Mouse (Mus musculus): Measurements from ENCODE around the gene Slc6a11.
A peak's percentile ranks its signal among the peaks of the same experiment; 100 is the strongest.

Gene Slc6a11

GRCm38 (mm10) chr6:114131122-114131872 lies at the start of gene Slc6a11:
Slc6a11 (plus strand) TSS chr6:114131241.
- DNase-seq: no peak

DNA sequence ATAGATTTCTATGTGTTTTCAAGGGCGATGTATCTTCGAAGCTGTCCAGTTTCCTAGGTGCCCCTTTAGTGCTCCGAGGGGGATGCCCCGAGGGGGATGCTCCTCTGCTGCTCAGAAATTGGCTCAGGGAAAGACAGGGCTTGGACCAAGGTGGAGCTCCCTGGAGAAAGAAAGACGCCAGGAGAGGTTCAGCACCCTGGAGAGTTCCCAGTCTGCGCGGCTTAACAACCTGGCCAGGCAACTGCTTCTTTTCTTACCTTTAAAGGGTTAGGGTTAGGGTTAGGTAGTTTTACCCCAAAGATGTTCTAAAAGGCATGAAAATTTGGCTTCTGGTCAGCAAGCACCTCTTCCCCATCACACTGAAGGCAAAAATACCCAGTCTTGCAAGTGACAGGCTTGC lies 43.9 kb upstream of the Slc6a11 start:
- peak; percentile 19 to 73 for DNase-seq

DNA sequence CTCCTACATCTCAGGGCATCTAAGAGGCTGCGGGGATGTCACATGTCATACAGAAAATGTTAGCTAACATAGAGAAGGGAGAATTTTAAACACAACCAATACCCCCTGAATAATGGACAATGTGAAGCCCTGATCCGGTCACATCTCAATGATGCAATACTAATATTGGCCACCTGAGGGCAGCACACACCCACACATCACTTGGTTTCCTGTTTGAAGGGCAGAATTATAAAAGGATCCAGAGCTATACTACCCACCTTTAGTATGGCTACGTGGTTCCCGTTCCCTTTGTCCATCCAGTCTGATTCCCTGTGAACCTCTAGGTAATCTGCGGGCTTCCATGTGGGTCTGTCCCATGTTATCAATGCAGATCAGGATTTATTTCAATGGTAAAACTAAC lies 41.4 kb upstream of the Slc6a11 start:
- DNase-seq: peak; percentile 40 to 79

GRCm38 (mm10) chr6:114092216-114092615 lies 38.8 kb upstream of the Slc6a11 start:
- no peak for DNase-seq

GRCm38 (mm10) chr6:114094251-114094650 lies 36.8 kb upstream of the Slc6a11 start:
- no peak for DNase-seq

GRCm38 (mm10) chr6:114096574-114096973 lies 34.5 kb upstream of the Slc6a11 start:
- no peak for DNase-seq

- DNase-seq: no peak
Observed at GRCm38 (mm10) chr6:114101923-114102322, 29.1 kb upstream of the Slc6a11 start.

DNA sequence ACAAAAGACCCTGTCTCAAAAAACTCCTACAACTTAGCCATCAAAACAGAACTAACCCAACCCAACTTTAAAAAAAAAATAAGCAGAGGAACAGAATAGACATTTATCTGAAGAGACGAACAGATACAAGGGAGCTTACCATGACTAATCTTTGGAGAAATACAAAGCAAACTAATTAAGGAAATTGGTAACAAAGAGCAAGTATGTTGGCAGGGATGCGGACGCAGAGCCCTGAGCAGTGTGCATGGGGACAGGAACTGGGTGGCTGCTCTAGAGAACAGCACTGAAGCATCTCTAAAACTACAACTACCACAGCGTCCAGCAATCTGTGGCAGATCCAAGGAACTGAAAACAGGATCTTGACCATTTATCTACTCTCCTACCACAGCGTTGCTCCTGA lies 11.5 kb upstream of the Slc6a11 start:
- no peak for DNase-seq

DNA sequence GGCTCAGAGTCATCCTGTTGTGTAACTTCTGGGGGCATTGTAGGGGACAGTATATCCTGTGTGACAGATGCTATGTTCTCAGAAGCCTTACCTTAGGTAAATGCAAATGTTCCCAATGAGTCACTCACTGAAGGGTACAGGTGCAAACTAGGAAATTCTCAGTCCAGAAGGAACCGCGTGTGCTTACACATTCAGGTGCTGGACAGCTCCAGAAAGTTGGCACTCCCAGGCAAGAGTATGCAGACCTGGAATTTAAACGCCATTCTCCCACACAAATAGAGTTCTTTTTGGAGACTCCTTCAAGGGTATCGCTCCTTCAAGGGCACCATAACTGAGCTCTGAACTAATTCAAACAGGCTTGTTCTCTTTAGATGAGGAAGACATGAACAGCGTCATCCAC lies 5.5 kb upstream of the Slc6a11 start:
- no peak for DNase-seq

- DNase-seq: no peak
Observed at GRCm38 (mm10) chr6:114132472-114132871, 1.4 kb downstream of the Slc6a11 start.

DNA sequence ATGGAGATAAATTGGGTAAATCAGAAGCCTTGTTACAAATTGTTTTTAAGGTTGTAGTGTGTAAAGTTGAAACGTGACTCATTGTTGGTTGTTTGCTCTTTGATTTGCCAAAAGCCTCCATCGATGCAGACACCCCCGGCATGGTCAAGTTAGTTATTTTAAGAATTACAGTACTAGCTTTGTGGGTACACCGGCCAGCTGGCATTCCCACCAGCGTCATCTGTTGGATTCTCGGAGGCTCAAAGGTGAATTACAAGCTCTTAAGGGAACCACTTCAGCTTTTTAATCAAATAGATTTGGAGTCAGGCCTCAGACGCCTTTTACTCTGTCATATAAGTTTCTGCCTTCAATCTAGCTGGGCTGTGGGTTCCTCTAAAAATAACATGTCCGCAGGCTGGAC lies 1.9 kb downstream of the Slc6a11 start:
- no peak for DNase-seq

DNA sequence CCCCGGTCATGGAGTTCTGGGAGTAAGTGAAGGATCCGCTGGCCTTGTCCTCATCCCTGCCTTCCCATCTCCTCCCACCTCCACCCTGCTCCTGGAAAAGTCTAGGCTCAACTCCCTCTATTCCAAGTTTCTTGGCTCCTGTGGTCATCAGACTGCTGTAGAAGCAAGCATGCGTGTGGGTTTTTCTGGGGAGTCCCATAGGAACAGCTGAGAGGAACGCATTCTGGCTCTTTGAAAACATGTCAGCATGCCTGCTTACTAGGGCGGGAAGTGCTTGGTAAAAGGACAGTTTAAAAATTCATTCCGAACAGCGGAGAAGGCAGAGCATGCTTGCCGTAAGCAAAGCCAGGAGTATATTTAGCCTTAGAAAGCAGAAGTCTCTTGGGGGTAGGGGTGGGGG lies 7.9 kb downstream of the Slc6a11 start:
- DNase-seq: no peak

GRCm38 (mm10) chr6:114141481-114141880 lies 10.4 kb downstream of the Slc6a11 start:
- no peak for DNase-seq

DNA sequence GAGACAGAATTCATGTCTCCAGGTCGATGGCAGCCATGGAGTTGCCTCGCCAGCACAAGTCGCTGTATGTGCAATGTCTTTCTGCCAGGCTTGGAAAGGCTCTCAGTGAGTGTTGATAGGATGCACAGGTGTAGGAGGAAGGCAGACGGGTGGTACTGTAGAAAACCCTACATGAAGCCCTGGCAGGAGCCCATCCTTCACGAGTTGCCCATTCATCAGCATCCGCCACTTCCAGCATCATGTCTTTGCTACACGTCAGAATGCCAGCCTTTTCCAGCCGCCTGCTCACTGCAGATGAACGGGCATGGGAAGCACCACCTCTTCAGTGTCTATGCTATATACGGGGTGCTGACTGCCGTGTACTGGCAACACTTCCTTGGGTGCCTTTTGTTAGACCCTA lies 11.4 kb downstream of the Slc6a11 start:
- no peak for DNase-seq

GRCm38 (mm10) chr6:114143544-114143943 lies 12.5 kb downstream of the Slc6a11 start:
- no peak for DNase-seq

DNA sequence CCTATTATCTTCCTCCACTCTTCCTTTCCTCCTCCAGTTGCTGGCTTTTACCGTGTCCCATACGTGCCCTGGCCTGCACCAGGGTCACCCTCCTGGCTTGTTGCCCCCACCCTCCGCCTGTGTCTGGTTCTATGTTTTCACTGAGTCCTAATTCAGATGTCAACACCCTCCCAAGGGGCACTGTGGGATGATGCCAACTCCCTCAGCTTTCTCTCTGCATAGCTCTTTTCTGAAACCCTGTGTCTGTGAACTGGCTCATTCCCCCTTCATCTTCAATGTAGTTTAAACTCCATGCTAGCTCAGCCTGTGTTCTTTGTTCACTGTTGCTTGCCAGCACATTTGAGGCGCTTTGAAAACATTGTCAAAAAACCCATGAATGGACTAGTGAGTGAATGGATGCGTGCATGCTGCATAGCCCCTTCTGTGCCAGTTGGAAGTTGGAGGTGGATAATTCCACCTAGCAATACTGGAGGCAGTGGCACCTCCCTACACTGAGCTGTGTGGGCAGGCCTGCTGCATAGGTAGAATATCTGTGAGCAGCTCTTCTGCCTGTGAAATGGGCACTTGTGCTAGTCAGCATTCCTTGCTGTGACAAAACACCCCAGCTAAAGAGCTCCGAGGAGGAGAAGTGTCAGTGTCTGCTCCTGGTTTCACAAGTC lies 13.5 kb downstream of the Slc6a11 start:
- no peak for DNase-seq

GRCm38 (mm10) chr6:114145650-114146329 lies 14.7 kb downstream of the Slc6a11 start:
- no peak for DNase-seq

GRCm38 (mm10) chr6:114155720-114156119 lies 24.7 kb downstream of the Slc6a11 start:
- DNase-seq: no peak

DNA sequence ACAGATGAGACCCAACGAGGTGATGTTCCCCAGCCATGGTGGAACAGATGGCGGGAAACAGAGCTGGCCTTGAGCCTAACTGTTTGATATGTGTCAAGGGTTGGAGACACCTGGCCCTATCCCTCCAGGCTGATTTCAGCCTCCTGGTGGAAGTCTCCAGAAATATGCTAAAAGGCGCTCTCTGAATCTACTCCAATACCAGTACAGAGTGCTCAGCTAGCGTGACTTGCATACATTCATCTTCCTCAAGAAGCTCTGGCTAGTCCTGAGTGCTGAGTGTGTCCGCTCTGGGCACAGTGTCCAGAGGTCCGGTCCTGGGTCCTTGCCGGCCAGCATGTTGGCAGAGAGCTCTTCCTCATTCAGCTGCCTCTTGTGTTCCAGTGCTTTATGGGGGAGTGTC lies 27.8 kb downstream of the Slc6a11 start:
- no peak for DNase-seq

GRCm38 (mm10) chr6:114160732-114161131 lies 29.7 kb downstream of the Slc6a11 start:
- no peak for DNase-seq

DNA sequence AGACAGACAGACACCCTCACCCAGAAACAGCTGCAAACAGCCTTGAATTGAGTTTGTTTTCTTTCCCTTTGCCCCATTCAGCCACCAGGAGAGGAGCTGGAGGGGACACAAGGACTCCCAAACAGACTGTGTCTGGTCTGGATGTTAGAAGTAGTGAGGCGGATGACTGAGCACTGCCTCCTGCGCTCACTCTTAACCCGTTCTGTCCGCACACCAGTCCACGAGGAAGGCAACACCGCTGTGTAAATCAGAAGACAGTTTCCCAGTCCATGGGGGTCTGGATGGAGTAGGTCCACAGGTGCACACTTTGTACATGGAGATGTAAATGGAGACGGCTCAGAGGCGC lies 43.0 kb downstream of the Slc6a11 start:
- no peak for DNase-seq

DNA sequence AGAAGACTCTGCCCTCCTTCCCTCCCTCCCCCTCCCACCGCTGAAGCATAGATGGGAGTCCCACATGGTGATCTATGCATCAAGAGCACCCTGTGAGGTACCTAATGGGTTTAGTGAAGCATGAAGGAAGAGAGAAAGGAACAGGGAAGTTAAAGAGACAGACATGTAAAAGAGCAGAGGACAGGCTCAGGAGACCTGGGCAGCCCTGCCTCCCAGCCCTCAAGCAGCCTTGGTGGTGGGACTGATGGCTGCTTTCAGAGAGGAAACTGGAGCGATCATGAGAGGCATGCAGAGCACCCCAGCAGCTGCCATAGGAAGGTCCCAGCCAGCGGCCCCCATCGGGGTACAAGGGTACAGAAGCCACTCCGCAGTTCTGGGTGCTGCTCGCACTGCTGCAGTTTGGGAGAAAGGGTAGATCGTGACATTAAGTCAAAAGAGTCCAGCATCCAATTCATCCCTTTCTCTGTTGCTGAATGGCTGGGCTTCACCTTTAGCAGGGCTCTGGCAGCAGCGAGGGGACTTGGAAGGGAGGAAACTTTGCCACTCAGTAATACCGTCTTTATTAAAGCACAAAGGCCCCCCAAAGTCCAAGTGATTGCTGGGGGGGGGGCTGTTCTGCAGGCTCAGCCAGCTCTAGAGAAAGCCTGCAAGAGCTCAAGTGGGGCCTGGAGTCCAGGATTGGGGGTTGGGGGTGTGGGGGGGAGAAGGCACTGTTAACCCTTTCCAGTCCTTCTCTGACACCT lies 43.5 kb downstream of the Slc6a11 start:
- DNase-seq: no peak

DNA sequence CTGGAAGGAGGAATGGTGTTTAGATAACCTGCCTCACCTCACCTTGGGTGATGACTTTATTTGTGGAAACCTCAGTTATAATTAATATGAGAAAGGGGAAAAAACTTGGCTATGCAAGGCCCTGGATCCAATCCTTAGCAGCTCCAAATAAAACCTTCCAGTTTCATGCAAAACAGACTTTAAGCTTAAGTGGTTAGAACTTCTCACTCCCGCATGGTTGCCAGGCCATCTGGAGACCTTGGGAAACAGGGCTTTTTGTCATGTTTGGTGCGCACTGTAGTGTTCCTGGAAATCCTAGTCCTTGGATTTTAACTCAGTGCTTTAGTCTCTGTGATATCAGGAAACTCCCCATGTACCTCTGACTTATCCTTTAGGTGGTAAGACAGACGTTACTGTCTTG lies 47.1 kb downstream of the Slc6a11 start:
- DNase-seq: no peak

All from kidney, postnatal 36 days (tissue).